Mouse (Mus musculus) midbrain, embryonic 11.5 days (tissue): ENCODE data around the gene Ankrd13d. TPM values are rescaled to one million over a fixed set of nuclear protein-coding genes. Genes with fewer than 3 reads are reported as not detected.
"Not testable (repeated sequence)": the region's sequence is repeated elsewhere in the genome, so short reads cannot be mapped to it uniquely, and the experiment has no call there.

ENCODE experiments used
- ATAC-seq: fragments of 200-750 bp; cut with Nextera tagmentation; 2 replicates; pipeline ENCODE4 v1.8.0; 2017; ENCODE audit warnings: moderate TSS enrichment, moderate library complexity; ENCODE audit not compliant: low FRiP score
- DNase-seq: peaks from one replicate; pipeline ENCODE4 v3.0.0; 2015; ENCODE audit warnings: low spot score; ENCODE audit errors: missing footprints
- H3K27ac ChIP-seq: fragments of 300-500 bp; sonication (generic); 2 replicates; pipeline ENCODE4 v1.5.1; 2014; ENCODE audit warnings: low read depth, low read length
- H3K27me3 ChIP-seq: fragments of 300-500 bp; sonication (generic); 2 replicates; pipeline ENCODE4 v1.6.1; 2014; ENCODE audit warnings: mild to moderate bottlenecking, low read length, moderate library complexity, mixed read lengths; ENCODE audit not compliant: control insufficient read depth, insufficient read depth
- H3K36me3 ChIP-seq: fragments of 300-500 bp; sonication (generic); 2 replicates; pipeline ENCODE4 v1.6.1; 2014; ENCODE audit warnings: mild to moderate bottlenecking, low read length, moderate library complexity, mixed read lengths; ENCODE audit not compliant: control insufficient read depth, insufficient read depth
- H3K4me1 ChIP-seq: fragments of 300-500 bp; sonication (generic); 2 replicates; pipeline ENCODE4 v1.6.1; 2014; ENCODE audit warnings: low read length; ENCODE audit not compliant: control insufficient read depth, insufficient read depth
- H3K4me2 ChIP-seq: fragments of 300-500 bp; sonication (generic); 2 replicates; pipeline ENCODE4 v1.6.1; 2014; ENCODE audit warnings: mild to moderate bottlenecking, moderate library complexity
- H3K4me3 ChIP-seq: fragments of 300-500 bp; sonication (generic); 2 replicates; pipeline ENCODE4 v1.5.1; 2014; ENCODE audit warnings: low read depth, low read length
- H3K9ac ChIP-seq: fragments of 300-500 bp; sonication (generic); 2 replicates; pipeline ENCODE4 v1.6.1; 2014; ENCODE audit warnings: low read length
- H3K9me3 ChIP-seq: fragments of 300-500 bp; sonication (generic); 2 replicates; pipeline ENCODE4 v1.6.1; 2016; ENCODE audit warnings: low read length; ENCODE audit not compliant: control insufficient read depth
- WGBS: fragments of 180-500 bp; shearing (Covaris S2); extraction: QIAGEN DNeasy Blood & Tissue Kit; methylation state at CpG from one replicate; pipeline ENCODE4 v1.1.7; 2014; 5-methylcytosine and 5-hydroxymethylcytosine counted together
- polyA plus RNA-seq: library from polyadenylated mRNA; unstranded; fragments of >200 nt; fragmentation: Nextera tagmentation; extraction: Ambion mirVana; gene quantifications from 2 replicates; pipeline ENCODE4 v1.2.1, GENCODE M21; 2014

The Ankrd13d gene
- polyA plus RNA-seq, 1 experiment from 2014 or later: 8.5 TPM

- no peak overlapping the region for H3K27ac ChIP-seq
- no peaks in the 10 kb centered on the region for H3K9me3 ChIP-seq
- H3K9ac ChIP-seq: no peak overlapping the region
- no peak for DNase-seq
- ATAC-seq: no peak
- H3K36me3 ChIP-seq: no peaks in the 10 kb centered on the region
- H3K4me2 ChIP-seq: no peak overlapping the region
- WGBS: 62% methylated on average over 8 of the region's 8 CpGs
- H3K27me3 ChIP-seq: no peaks in the 10 kb centered on the region
- H3K4me3 ChIP-seq: no peak overlapping the region
- no peaks in the 10 kb centered on the region for H3K4me1 ChIP-seq
Measured at GRCm38 (mm10) chr19:4261038-4261698, 21.8 kb downstream of the Ankrd13d start.

- no peak for DNase-seq
- 17% methylated on average over 12 of the region's 12 CpGs for WGBS
- H3K27me3 ChIP-seq: no peaks in the 10 kb centered on the region
- peak overlapping the region; percentile 71 for H3K4me2 ChIP-seq
- H3K9me3 ChIP-seq: no peaks in the 10 kb centered on the region
- H3K27ac ChIP-seq: no peak overlapping the region
- no peaks in the 10 kb centered on the region for H3K4me1 ChIP-seq
- ATAC-seq: no peak
- peak overlapping the region; percentile 59 for H3K4me3 ChIP-seq
- peak overlapping the region; percentile 57; the same call in 1 of the 2 replicates for H3K9ac ChIP-seq
- H3K36me3 ChIP-seq: no peaks in the 10 kb centered on the region
Measured at GRCm38 (mm10) chr19:4257897-4258252, 25.1 kb downstream of the Ankrd13d start.

GRCm38 (mm10) chr19:4257216-4257896 is 25.6 kb downstream of the Ankrd13d start:
- Histone ChIP-seq H3K9ac (peak overlapping the region; percentile 57), H3K27ac (no peak overlapping the region), H3K4me2 (peak overlapping the region; percentile 71), H3K36me3 (no peaks in the 10 kb centered on the region), H3K9me3 (no peaks in the 10 kb centered on the region), H3K4me3 (peak overlapping the region; percentile 59), H3K4me1 (no peaks in the 10 kb centered on the region), H3K27me3 (no peaks in the 10 kb centered on the region)
- DNase-seq (peak; percentile 100), ATAC-seq (peak; percentile 94)
- 1% methylated on average over 41 of the region's 41 CpGs for WGBS

GRCm38 (mm10) chr19:4255583-4256162 is 27.3 kb downstream of the Ankrd13d start:
- Histone ChIP-seq H3K9ac (no peak overlapping the region), H3K27ac (no peak overlapping the region), H3K4me1 (no peaks in the 10 kb centered on the region), H3K4me2 (no peak overlapping the region), H3K9me3 (no peaks in the 10 kb centered on the region), H3K36me3 (no peaks in the 10 kb centered on the region), H3K27me3 (no peaks in the 10 kb centered on the region), H3K4me3 (no peak overlapping the region)
- no peak for ATAC-seq
- no peak for DNase-seq
- WGBS: 71% methylated on average over 11 of the region's 11 CpGs

- DNase-seq (no peak), ATAC-seq (no peak)
- Histone ChIP-seq H3K27ac (no peak overlapping the region), H3K27me3 (no peaks in the 10 kb centered on the region), H3K9me3 (no peaks in the 10 kb centered on the region), H3K4me3 (no peak overlapping the region), H3K4me2 (no peak overlapping the region), H3K36me3 (no peaks in the 10 kb centered on the region), H3K9ac (no peak overlapping the region), H3K4me1 (no peaks in the 10 kb centered on the region)
- WGBS: 83% methylated on average over 7 of the region's 7 CpGs
Measured at GRCm38 (mm10) chr19:4254230-4254629, 28.7 kb downstream of the Ankrd13d start.

GRCm38 (mm10) chr19:4248683-4249082 is 34.3 kb downstream of the Ankrd13d start:
- not testable (repeated sequence) for H3K4me1 ChIP-seq, H3K27ac ChIP-seq, H3K36me3 ChIP-seq, H3K9me3 ChIP-seq, H3K4me2 ChIP-seq, H3K4me3 ChIP-seq, H3K9ac ChIP-seq, ATAC-seq, H3K27me3 ChIP-seq, DNase-seq
- 65% methylated on average over 1 of the region's 1 CpGs for WGBS

GRCm38 (mm10) chr19:4247010-4247409 is 35.9 kb downstream of the Ankrd13d start:
- 57% methylated on average over 1 of the region's 1 CpGs for WGBS

GRCm38 (mm10) chr19:4244775-4245174 is 38.2 kb downstream of the Ankrd13d start:
- no peaks in the 10 kb centered on the region for H3K4me1 ChIP-seq
- DNase-seq (no peak), ATAC-seq (no peak)
- 88% methylated on average over 6 of the region's 6 CpGs for WGBS
- no peak overlapping the region for H3K9ac ChIP-seq
- H3K27me3 ChIP-seq: no peaks in the 10 kb centered on the region
- H3K4me2 ChIP-seq: no peak overlapping the region
- no peaks in the 10 kb centered on the region for H3K36me3 ChIP-seq
- no peak overlapping the region for H3K27ac ChIP-seq
- H3K4me3 ChIP-seq: no peak overlapping the region
- H3K9me3 ChIP-seq: no peaks in the 10 kb centered on the region

More at GRCm38 (mm10) chr19:4247010-4247409, 35.9 kb downstream of the Ankrd13d start:
- no peaks in the 10 kb centered on the region for H3K9me3 ChIP-seq
- no peak overlapping the region for H3K4me2 ChIP-seq
- DNase-seq (no peak), ATAC-seq (no peak)
- no peak overlapping the region for H3K9ac ChIP-seq
- H3K36me3 ChIP-seq: no peaks in the 10 kb centered on the region
- H3K27ac ChIP-seq: no peak overlapping the region
- H3K27me3 ChIP-seq: no peaks in the 10 kb centered on the region
- H3K4me3 ChIP-seq: no peak overlapping the region
- H3K4me1 ChIP-seq: no peaks in the 10 kb centered on the region

- no peak for DNase-seq
- Histone ChIP-seq H3K36me3 (no peaks in the 10 kb centered on the region), H3K27me3 (no peaks in the 10 kb centered on the region), H3K9me3 (no peaks in the 10 kb centered on the region), H3K4me1 (no peaks in the 10 kb centered on the region), H3K9ac (no peak overlapping the region), H3K27ac (no peak overlapping the region), H3K4me2 (no peak overlapping the region), H3K4me3 (no peak overlapping the region)
- 59% methylated on average over 3 of the region's 3 CpGs for WGBS
- ATAC-seq: no peak
Measured at GRCm38 (mm10) chr19:4242416-4242815, 40.5 kb downstream of the Ankrd13d start.
